Mouse (Mus musculus): Measurements from ENCODE around the gene Zfp977.
"Not testable (repeated sequence)": the region's sequence is repeated elsewhere in the genome, so short reads cannot be mapped to it uniquely, and the experiment has no call there.

The Zfp977 gene

GRCm38 (mm10) chr7:42592413-42592812, at the start of gene Zfp977:
Gene Zfp977 (minus strand): TSS chr7:42592547.
- DNase-seq (ENCODE audit: low spot score), result not testable (repeated sequence)

- not testable (repeated sequence) for DNase-seq (ENCODE audit: low spot score)
Observed at GRCm38 (mm10) chr7:42631031-42631430, 38.7 kb upstream of the Zfp977 start.

- not testable (repeated sequence) for DNase-seq (ENCODE audit: low spot score)
Observed at GRCm38 (mm10) chr7:42595666-42596065, 3.3 kb upstream of the Zfp977 start.

GRCm38 (mm10) chr7:42591311-42591710, 1.0 kb downstream of the Zfp977 start:
- DNase-seq (ENCODE audit: low spot score), result not testable (repeated sequence)

GRCm38 (mm10) chr7:42578488-42578887, 13.9 kb downstream of the Zfp977 start, which contains the start of gene Gm21028:
Gene Gm21028 (minus strand): TSS chr7:42578588.
- DNase-seq (ENCODE audit: low spot score), result no peak

GRCm38 (mm10) chr7:42551766-42552165, 40.6 kb downstream of the Zfp977 start:
- no peak for DNase-seq (ENCODE audit: low spot score)

Data from T-cell, adult 2 months (primary cell).